Mouse (Mus musculus): ENCODE measurements around the gene Plekhm2. TPM values are rescaled to one million over a fixed set of nuclear protein-coding genes. Genes with fewer than 3 reads are reported as not detected.

The Plekhm2 gene
- polyA plus RNA-seq, 1 experiment from 2014 or later: 3.5 TPM

DNA sequence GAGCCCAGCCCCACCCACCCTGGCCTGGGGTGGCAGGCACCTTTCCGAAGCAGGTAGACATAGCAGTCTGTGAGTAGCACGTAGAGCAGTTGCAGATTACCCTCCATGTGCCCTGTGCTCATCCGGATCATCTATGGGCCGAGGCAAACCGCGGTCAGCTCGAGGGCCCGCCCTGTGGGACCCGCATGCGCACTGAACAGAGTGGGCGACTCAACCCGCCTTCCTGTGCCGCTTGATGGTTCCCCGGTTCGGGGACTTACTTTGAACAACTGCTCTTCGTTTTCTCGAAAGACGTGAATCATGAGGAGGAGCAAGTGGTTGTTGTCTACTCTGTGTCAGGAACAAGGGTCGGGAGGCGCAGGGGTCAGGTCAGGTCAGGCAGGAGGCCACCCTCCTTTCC is 33.4 kb downstream of the Plekhm2 start:
- WGBS: 92% methylated on average over 20 of the region's 20 CpGs
- Histone ChIP-seq H3K9me3 (ENCODE audit: control insufficient read depth, low read length) (no peaks in the 10 kb centered on the region), H3K27ac (ENCODE audit: low read depth, low read length) (no peak overlapping the region), H3K36me3 (ENCODE audit: control insufficient read depth, insufficient read depth, low read length) (peaks cover 83% of the 10 kb centered on the region), H3K27me3 (ENCODE audit: control insufficient read depth, insufficient read depth, low read length) (no peaks in the 10 kb centered on the region), H3K4me1 (ENCODE audit: control insufficient read depth, insufficient read depth, low read length) (no peaks in the 10 kb centered on the region), H3K4me2 (replicated peaks; ENCODE audit: low read depth, low read length) (no peak overlapping the region), H3K9ac (ENCODE audit: low read depth, low read length) (no peak overlapping the region), H3K4me3 (ENCODE audit: low read length) (no peak overlapping the region)
- ATAC-seq (ENCODE audit: low FRiP score, low TSS enrichment): no peak

GRCm38 (mm10) chr4:141630021-141630420 is 34.7 kb downstream of the Plekhm2 start:
- 86% methylated on average over 11 of the region's 11 CpGs for WGBS
- peaks cover 80% of the 10 kb centered on the region for H3K36me3 ChIP-seq (ENCODE audit: control insufficient read depth, insufficient read depth, low read length)
- ATAC-seq (ENCODE audit: low FRiP score, low TSS enrichment): no peak

DNA sequence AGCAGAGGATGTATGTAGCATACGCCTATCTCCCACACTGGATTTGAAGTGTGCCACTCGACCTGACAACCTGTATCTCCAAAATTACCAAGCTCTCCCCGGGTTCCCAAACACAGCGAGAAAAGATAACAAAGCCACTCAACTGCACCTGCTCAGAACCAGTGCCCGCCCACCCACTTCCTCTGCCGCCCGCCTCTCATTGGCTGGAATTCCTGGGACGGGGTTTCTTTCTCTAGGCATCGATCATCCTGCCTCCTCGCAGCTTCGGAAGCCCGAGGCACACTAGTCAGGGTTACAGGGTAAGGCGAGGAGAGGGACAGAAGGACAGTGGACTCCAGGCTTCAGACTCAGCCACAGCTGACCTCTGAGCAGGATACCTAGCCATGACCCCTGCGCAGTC is 36.0 kb downstream of the Plekhm2 start:
- no peak overlapping the region for H3K27ac ChIP-seq (ENCODE audit: low read depth, low read length)
- H3K36me3 ChIP-seq (ENCODE audit: control insufficient read depth, insufficient read depth, low read length): peaks cover 71% of the 10 kb centered on the region
- H3K4me2 ChIP-seq (replicated peaks; ENCODE audit: low read depth, low read length): no peak overlapping the region
- H3K9ac ChIP-seq (ENCODE audit: low read depth, low read length): no peak overlapping the region
- no peak overlapping the region for H3K4me3 ChIP-seq (ENCODE audit: low read length)
- 88% methylated on average over 14 of the region's 14 CpGs for WGBS
- no peaks in the 10 kb centered on the region for H3K4me1 ChIP-seq (ENCODE audit: control insufficient read depth, insufficient read depth, low read length)
- no peaks in the 10 kb centered on the region for H3K9me3 ChIP-seq (ENCODE audit: control insufficient read depth, low read length)
- no peak for ATAC-seq (ENCODE audit: low FRiP score, low TSS enrichment)
- H3K27me3 ChIP-seq (ENCODE audit: control insufficient read depth, insufficient read depth, low read length): no peaks in the 10 kb centered on the region

More at GRCm38 (mm10) chr4:141630021-141630420, 34.7 kb downstream of the Plekhm2 start:
- no peak overlapping the region for H3K27ac ChIP-seq (ENCODE audit: low read depth, low read length)
- no peaks in the 10 kb centered on the region for H3K4me1 ChIP-seq (ENCODE audit: control insufficient read depth, insufficient read depth, low read length)
- H3K9me3 ChIP-seq (ENCODE audit: control insufficient read depth, low read length): no peaks in the 10 kb centered on the region
- H3K27me3 ChIP-seq (ENCODE audit: control insufficient read depth, insufficient read depth, low read length): no peaks in the 10 kb centered on the region
- H3K9ac ChIP-seq (ENCODE audit: low read depth, low read length): no peak overlapping the region
- H3K4me2 ChIP-seq (replicated peaks; ENCODE audit: low read depth, low read length): no peak overlapping the region
- H3K4me3 ChIP-seq (ENCODE audit: low read length): no peak overlapping the region

GRCm38 (mm10) chr4:141627502-141627901 is 37.2 kb downstream of the Plekhm2 start:
- H3K9me3 ChIP-seq (ENCODE audit: control insufficient read depth, low read length): no peaks in the 10 kb centered on the region
- H3K4me2 ChIP-seq (replicated peaks; ENCODE audit: low read depth, low read length): no peak overlapping the region
- 89% methylated on average over 5 of the region's 5 CpGs for WGBS
- H3K27me3 ChIP-seq (ENCODE audit: control insufficient read depth, insufficient read depth, low read length): no peaks in the 10 kb centered on the region
- no peak overlapping the region for H3K9ac ChIP-seq (ENCODE audit: low read depth, low read length)
- H3K27ac ChIP-seq (ENCODE audit: low read depth, low read length): no peak overlapping the region
- H3K4me3 ChIP-seq (ENCODE audit: low read length): no peak overlapping the region
- H3K36me3 ChIP-seq (ENCODE audit: control insufficient read depth, insufficient read depth, low read length): peaks cover 63% of the 10 kb centered on the region
- ATAC-seq (ENCODE audit: low FRiP score, low TSS enrichment): no peak
- H3K4me1 ChIP-seq (ENCODE audit: control insufficient read depth, insufficient read depth, low read length): no peaks in the 10 kb centered on the region

- 90% methylated on average over 16 of the region's 16 CpGs for WGBS
- ATAC-seq (ENCODE audit: low FRiP score, low TSS enrichment): no peak
- H3K4me3 ChIP-seq (ENCODE audit: low read length): no peak overlapping the region
- no peak overlapping the region for H3K27ac ChIP-seq (ENCODE audit: low read depth, low read length)
- H3K9ac ChIP-seq (ENCODE audit: low read depth, low read length): no peak overlapping the region
- H3K9me3 ChIP-seq (ENCODE audit: control insufficient read depth, low read length): no peaks in the 10 kb centered on the region
- no peaks in the 10 kb centered on the region for H3K4me1 ChIP-seq (ENCODE audit: control insufficient read depth, insufficient read depth, low read length)
- no peak overlapping the region for H3K4me2 ChIP-seq (replicated peaks; ENCODE audit: low read depth, low read length)
- H3K27me3 ChIP-seq (ENCODE audit: control insufficient read depth, insufficient read depth, low read length): no peaks in the 10 kb centered on the region
- peaks cover 47% of the 10 kb centered on the region for H3K36me3 ChIP-seq (ENCODE audit: control insufficient read depth, insufficient read depth, low read length)
Measured at GRCm38 (mm10) chr4:141625774-141626550, 38.7 kb downstream of the Plekhm2 start.

GRCm38 (mm10) chr4:141624983-141625773 is 39.5 kb downstream of the Plekhm2 start:
- ATAC-seq (ENCODE audit: low FRiP score, low TSS enrichment): no peak
- H3K4me1 ChIP-seq (ENCODE audit: control insufficient read depth, insufficient read depth, low read length): no peaks in the 10 kb centered on the region
- no peak overlapping the region for H3K4me2 ChIP-seq (replicated peaks; ENCODE audit: low read depth, low read length)
- no peaks in the 10 kb centered on the region for H3K9me3 ChIP-seq (ENCODE audit: control insufficient read depth, low read length)
- WGBS: 76% methylated on average over 19 of the region's 19 CpGs
- peaks cover 39% of the 10 kb centered on the region for H3K36me3 ChIP-seq (ENCODE audit: control insufficient read depth, insufficient read depth, low read length)
- H3K27me3 ChIP-seq (ENCODE audit: control insufficient read depth, insufficient read depth, low read length): no peaks in the 10 kb centered on the region
- no peak overlapping the region for H3K9ac ChIP-seq (ENCODE audit: low read depth, low read length)
- no peak overlapping the region for H3K27ac ChIP-seq (ENCODE audit: low read depth, low read length)
- H3K4me3 ChIP-seq (ENCODE audit: low read length): no peak overlapping the region

DNA sequence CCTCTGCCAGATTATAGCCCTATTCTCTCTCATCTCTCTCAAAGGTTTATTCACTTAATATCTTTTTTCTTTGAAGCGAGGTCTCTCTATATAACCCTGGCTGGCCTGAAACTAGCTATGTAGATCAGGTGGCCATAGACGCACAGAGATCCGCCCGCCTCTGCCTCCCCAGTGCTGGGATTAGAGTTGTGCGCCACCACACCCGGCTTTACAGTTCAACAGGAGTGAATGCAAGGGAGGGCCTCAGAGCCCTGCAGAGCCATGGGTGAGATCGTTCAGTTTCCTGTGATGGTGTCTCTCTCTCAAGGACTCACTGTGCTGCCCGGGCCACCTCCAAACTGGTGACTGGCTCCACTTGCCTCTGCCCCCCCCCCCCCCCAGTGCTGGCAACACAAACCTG is 40.6 kb downstream of the Plekhm2 start:
- no peak for ATAC-seq (ENCODE audit: low FRiP score, low TSS enrichment)
- Histone ChIP-seq H3K36me3 (ENCODE audit: control insufficient read depth, insufficient read depth, low read length) (peaks cover 29% of the 10 kb centered on the region), H3K27ac (ENCODE audit: low read depth, low read length) (no peak overlapping the region; the same call in 1 of the 2 replicates), H3K4me1 (ENCODE audit: control insufficient read depth, insufficient read depth, low read length) (no peaks in the 10 kb centered on the region), H3K4me2 (replicated peaks; ENCODE audit: low read depth, low read length) (no peak overlapping the region), H3K27me3 (ENCODE audit: control insufficient read depth, insufficient read depth, low read length) (no peaks in the 10 kb centered on the region), H3K4me3 (ENCODE audit: low read length) (no peak overlapping the region), H3K9me3 (ENCODE audit: control insufficient read depth, low read length) (no peaks in the 10 kb centered on the region), H3K9ac (ENCODE audit: low read depth, low read length) (no peak overlapping the region)
- WGBS: 91% methylated on average over 8 of the region's 8 CpGs

- ATAC-seq (ENCODE audit: low FRiP score, low TSS enrichment): peak; percentile 46; the same call in 1 of the 2 replicates
- H3K4me1 ChIP-seq (ENCODE audit: control insufficient read depth, insufficient read depth, low read length): no peaks in the 10 kb centered on the region
- peaks cover 24% of the 10 kb centered on the region for H3K36me3 ChIP-seq (ENCODE audit: control insufficient read depth, insufficient read depth, low read length)
- no peak within 1 kb of the TSS for H3K4me2 ChIP-seq (replicated peaks; ENCODE audit: low read depth, low read length)
- H3K9me3 ChIP-seq (ENCODE audit: control insufficient read depth, low read length): no peaks in the 10 kb centered on the region
- WGBS: 21% methylated on average over 1 of the region's 1 CpGs
- H3K27ac ChIP-seq (ENCODE audit: low read depth, low read length): no peak within 1 kb of the TSS; the same call in 1 of the 2 replicates
- no peak within 1 kb of the TSS for H3K9ac ChIP-seq (ENCODE audit: low read depth, low read length)
- no peaks in the 10 kb centered on the region for H3K27me3 ChIP-seq (ENCODE audit: control insufficient read depth, insufficient read depth, low read length)
- no peak within 1 kb of the TSS for H3K4me3 ChIP-seq (ENCODE audit: low read length)
Measured at GRCm38 (mm10) chr4:141623666-141624065, 41.0 kb downstream of the Plekhm2 start, which contains the start of gene Slc25a34. Gene Slc25a34, minus strand, starts transcription at chr4:141623821.

DNA sequence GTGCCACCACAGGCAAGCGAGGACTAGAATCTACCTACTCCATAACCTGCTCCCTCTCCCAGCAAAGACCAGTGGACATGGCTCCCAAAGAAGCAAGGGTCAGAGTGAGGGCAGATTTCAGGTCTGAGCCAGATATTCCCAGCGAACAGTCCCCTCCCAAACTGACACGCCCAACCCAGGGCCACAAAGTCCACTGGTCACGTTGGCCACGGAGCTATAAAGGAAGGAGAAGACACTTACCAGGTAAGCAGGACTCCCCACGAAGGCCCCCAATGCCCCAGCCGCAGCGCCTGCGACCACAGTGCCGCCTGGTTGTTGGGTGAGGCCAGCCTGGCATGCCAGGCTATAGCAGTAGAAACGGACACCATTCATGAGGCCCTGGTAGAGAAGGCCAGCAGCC is 41.7 kb downstream of the Plekhm2 start:
- no peak for ATAC-seq (ENCODE audit: low FRiP score, low TSS enrichment)
- H3K4me2 ChIP-seq (replicated peaks; ENCODE audit: low read depth, low read length): no peak overlapping the region
- no peak overlapping the region for H3K9ac ChIP-seq (ENCODE audit: low read depth, low read length)
- no peak overlapping the region for H3K27ac ChIP-seq (ENCODE audit: low read depth, low read length)
- H3K36me3 ChIP-seq (ENCODE audit: control insufficient read depth, insufficient read depth, low read length): peaks cover 18% of the 10 kb centered on the region
- H3K4me3 ChIP-seq (ENCODE audit: low read length): no peak overlapping the region
- no peaks in the 10 kb centered on the region for H3K27me3 ChIP-seq (ENCODE audit: control insufficient read depth, insufficient read depth, low read length)
- WGBS: 84% methylated on average over 11 of the region's 11 CpGs
- peaks cover 2% of the 10 kb centered on the region for H3K4me1 ChIP-seq (ENCODE audit: control insufficient read depth, insufficient read depth, low read length)
- H3K9me3 ChIP-seq (ENCODE audit: control insufficient read depth, low read length): no peaks in the 10 kb centered on the region

Measured in kidney, embryonic 14.5 days (tissue).